ENCODE assay signal across 17 mouse cellular contexts in genomic region chr2:98439532-98439931, GRCm38 (mm10).
DNase-seq lines count a peak whose midpoint lies in the region; ATAC-seq lines count a peak whose summit lies in the region.
"Had no signal": no experiment of that assay in that cellular context is flagged by ENCODE, and none has a peak within 500 bp of the region (broad histone marks: within the 10 kb centered on the region; RNA-seq: fewer than 3 reads in every experiment).

No protein-coding gene starts in this region.

- no peaks in the 10 kb centered on the region for H3K27me3 ChIP-seq in heart, embryonic 10.5 days (ENCODE audit: insufficient read depth, poor library complexity, severe bottlenecking)
- H3K27me3 ChIP-seq: limb, embryonic 13.5 days; midbrain, embryonic 13.5 days; neural tube, embryonic 12.5 days; Patski had no signal

- H3K36me3 ChIP-seq in heart, embryonic 10.5 days: no peaks in the 10 kb centered on the region
- H3K36me3 ChIP-seq: limb, embryonic 13.5 days; midbrain, embryonic 13.5 days; neural tube, embryonic 12.5 days had no signal

- no peak overlapping the region for H3K4me3 ChIP-seq in heart, embryonic 10.5 days
- H3K4me3 ChIP-seq: left cerebral cortex, adult 2 months; limb, embryonic 13.5 days; midbrain, embryonic 13.5 days; neural tube, embryonic 12.5 days had no signal

- WGBS in heart, embryonic 10.5 days: 88% methylated on average over 2 of the region's 2 CpGs

- no peaks in the 10 kb centered on the region for H3K9me3 ChIP-seq in heart, embryonic 10.5 days
- H3K9me3 ChIP-seq: limb, embryonic 13.5 days; midbrain, embryonic 13.5 days; neural tube, embryonic 12.5 days had no signal

- peak; percentile 55 to 58 for DNase-seq in cerebellum, postnatal 14 days
- no peak for DNase-seq in cerebellum, adult 11-12 months
- DNase-seq in left cerebral cortex, postnatal 4 days: peak; percentile 46
- no peak for DNase-seq in left cerebral cortex, adult 11 months (ENCODE audit: low spot score)
- DNase-seq in adipocyte (ENCODE audit: low spot score): peak; percentile 10
- DNase-seq in lung, postnatal 4 days: peak; percentile 13 to 24
- no peak for DNase-seq in heart, embryonic 10.5 days (ENCODE audit: low spot score)
- DNase-seq: adrenal gland, adult 2 months; gastrocnemius, postnatal 25 days; heart, postnatal 36 days; kidney, postnatal 25 days had no signal

- no peak for ATAC-seq in activated CD4-positive, CD25-positive, alpha-beta regulatory T cell, adult 4 months
- ATAC-seq: midbrain, embryonic 13.5 days; Patski had no signal

- H3K4me1 ChIP-seq in heart, embryonic 10.5 days: no peaks in the 10 kb centered on the region
- H3K4me1 ChIP-seq: limb, embryonic 13.5 days; midbrain, embryonic 13.5 days; neural tube, embryonic 12.5 days had no signal

- intact Hi-C loops in left cerebral cortex, postnatal 4 days (cut with DNase I): no loop called here

- no peak overlapping the region for H3K27ac ChIP-seq in heart, embryonic 10.5 days
- H3K27ac ChIP-seq: left cerebral cortex, adult 2 months; limb, embryonic 13.5 days; midbrain, embryonic 13.5 days; neural tube, embryonic 12.5 days had no signal

Comparison
In these comparisons a context has a peak if more than half of its experiments do, and no peak if none do; other contexts are left out.
1. DNase-seq: peak in cerebellum, postnatal 14 days (2 of 2), left cerebral cortex, postnatal 4 days (single experiment), adipocyte (single experiment) and lung, postnatal 4 days (2 of 2); none in cerebellum, adult 11-12 months (single experiment), left cerebral cortex, adult 11 months (single experiment) and heart, embryonic 10.5 days (single experiment).